Mouse (Mus musculus): Measurements from ENCODE around the gene Ercc2. TPM values are rescaled to one million over a fixed set of nuclear protein-coding genes. Genes with fewer than 3 reads are reported as not detected.

Ercc2 gene
- polyA plus RNA-seq, 1 experiment from 2014 or later, result 12.4 TPM

DNA sequence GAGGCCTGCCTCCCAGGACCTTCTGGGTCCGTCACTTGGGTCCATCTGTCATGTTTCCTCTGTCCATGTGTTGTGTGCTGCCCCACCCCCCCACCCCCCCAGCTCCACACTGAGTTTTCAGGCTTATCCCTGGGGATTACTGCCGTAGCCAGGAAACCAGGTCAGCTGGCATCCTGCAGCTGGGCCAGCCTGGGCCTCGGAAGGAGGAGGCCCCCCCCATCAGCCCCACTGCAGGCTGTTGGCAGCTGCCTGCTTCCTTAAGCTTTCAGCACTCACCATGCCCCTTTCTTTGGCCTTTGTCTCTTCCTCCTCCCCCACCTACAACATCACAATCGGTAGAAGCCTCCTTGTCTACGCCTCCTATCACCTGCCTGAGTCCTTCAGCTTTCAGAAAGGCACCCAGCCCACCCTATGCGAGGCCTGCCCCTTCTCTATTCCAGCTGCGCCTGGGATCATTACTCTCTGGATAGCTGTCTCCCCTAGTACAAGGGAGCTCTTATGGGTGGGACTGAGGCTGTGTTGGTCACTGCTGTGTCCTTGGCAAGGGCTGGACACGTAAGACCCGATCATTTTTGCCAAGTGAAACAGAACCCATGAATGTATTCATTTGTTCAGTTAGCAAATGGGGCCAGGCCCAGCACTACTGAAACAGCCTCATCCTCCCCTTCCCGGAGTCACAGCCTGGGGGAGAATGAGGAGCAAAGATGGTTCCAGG is 7.0 kb downstream of the Ercc2 start:
- no peak overlapping the region for H3K4me2 ChIP-seq (ENCODE audit: low read depth)
- no peak overlapping the region; the same call in 1 of the 2 replicates for H3K9ac ChIP-seq (ENCODE audit: low read length)
- ATAC-seq (ENCODE audit: insufficient read depth, low FRiP score, low TSS enrichment) (no peak), DNase-seq (ENCODE audit: low spot score) (no peak)
- no peaks in the 10 kb centered on the region for H3K9me3 ChIP-seq (ENCODE audit: control insufficient read depth, low read length)
- H3K27ac ChIP-seq (ENCODE audit: low read depth, low read length), result no peak overlapping the region
- H3K4me3 ChIP-seq (ENCODE audit: low read depth, low read length), result no peak overlapping the region
- H3K36me3 ChIP-seq (ENCODE audit: control insufficient read depth, insufficient read depth, low read length), result peaks cover 43% of the 10 kb centered on the region
- H3K27me3 ChIP-seq (ENCODE audit: control insufficient read depth, insufficient read depth, low read length), result no peaks in the 10 kb centered on the region
- no peaks in the 10 kb centered on the region for H3K4me1 ChIP-seq (ENCODE audit: control insufficient read depth, insufficient read depth, low read length)
- 80% methylated on average over 10 of the region's 10 CpGs for WGBS

DNA sequence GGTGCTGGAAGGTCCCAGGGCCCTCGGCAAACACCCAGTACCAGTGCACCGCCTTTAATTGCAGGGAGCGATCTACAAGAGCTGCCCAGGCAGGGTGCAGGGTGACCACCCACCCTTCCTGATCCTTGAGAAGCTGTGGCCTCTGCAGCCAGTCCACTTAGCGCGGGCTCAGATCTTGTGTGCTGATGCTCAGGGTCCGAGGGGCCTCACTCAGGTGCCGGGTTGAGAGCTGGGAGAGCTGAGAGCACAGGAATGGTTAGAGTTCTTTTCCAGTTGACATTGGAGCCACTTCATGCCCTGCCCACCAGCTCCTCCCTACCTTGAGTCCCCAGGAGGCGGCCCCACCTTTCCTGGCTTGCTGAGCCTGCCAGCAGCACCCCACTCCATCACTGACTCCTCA is 12.7 kb downstream of the Ercc2 start:
- H3K4me3 ChIP-seq (ENCODE audit: low read depth, low read length), result no peak overlapping the region
- DNase-seq (ENCODE audit: low spot score) (no peak), ATAC-seq (ENCODE audit: insufficient read depth, low FRiP score, low TSS enrichment) (no peak)
- 88% methylated on average over 8 of the region's 8 CpGs for WGBS
- no peaks in the 10 kb centered on the region for H3K9me3 ChIP-seq (ENCODE audit: control insufficient read depth, low read length)
- H3K27ac ChIP-seq (ENCODE audit: low read depth, low read length), result no peak overlapping the region
- 0 out of 2 replicates have a peak, but pooled peaks cover 2% of the 10 kb centered on the region for H3K4me1 ChIP-seq (ENCODE audit: control insufficient read depth, insufficient read depth, low read length)
- peaks cover 37% of the 10 kb centered on the region for H3K36me3 ChIP-seq (ENCODE audit: control insufficient read depth, insufficient read depth, low read length)
- no peak overlapping the region for H3K4me2 ChIP-seq (ENCODE audit: low read depth)
- no peak overlapping the region for H3K9ac ChIP-seq (ENCODE audit: low read length)
- H3K27me3 ChIP-seq (ENCODE audit: control insufficient read depth, insufficient read depth, low read length), result peaks cover 4% of the 10 kb centered on the region; the same call in 1 of the 2 replicates

DNA sequence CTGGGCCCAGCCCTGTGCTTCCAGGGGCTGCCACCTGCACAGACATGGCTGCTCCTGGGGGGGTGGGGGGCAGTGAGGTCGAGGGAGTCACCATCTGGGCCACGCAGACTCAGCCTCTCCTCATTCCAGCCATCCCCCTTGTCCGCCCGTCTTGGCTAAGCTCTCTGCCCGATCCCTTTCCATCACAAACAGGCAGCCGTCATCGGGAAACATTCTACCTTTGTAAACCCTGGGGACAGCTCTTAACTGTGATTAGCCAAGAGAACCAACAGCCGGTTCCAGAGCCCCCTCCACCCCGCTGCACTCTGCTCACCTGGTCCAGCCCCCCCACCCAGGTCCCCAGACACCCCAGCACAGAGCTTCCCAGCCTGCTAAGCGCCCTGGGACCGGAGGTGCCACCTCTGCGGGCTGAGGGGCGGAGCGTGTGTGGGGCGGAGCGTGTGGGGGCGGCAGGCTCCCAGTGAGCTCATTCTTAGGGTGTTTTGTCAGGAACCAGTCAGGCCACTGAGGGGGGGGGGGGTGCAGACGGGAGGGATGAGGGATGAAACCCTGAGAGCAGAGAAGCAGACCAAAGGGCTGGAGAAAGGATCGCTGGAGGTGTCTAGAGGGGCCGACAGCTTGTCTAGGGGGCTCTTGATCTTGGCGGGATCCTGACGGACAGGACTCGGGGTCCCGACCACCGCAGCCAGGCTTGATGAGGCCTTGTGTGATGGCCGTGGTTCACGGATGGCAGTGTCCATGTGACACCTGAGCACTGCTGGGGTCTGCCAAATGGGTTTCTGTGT is 17.9 kb downstream of the Ercc2 start:
- peaks cover 35% of the 10 kb centered on the region for H3K27me3 ChIP-seq (ENCODE audit: control insufficient read depth, insufficient read depth, low read length)
- peaks cover 6% of the 10 kb centered on the region for H3K36me3 ChIP-seq (ENCODE audit: control insufficient read depth, insufficient read depth, low read length)
- H3K4me2 ChIP-seq (ENCODE audit: low read depth), result peak overlapping the region; percentile 40
- peak overlapping the region; percentile 18; the same call in 1 of the 2 replicates for H3K4me3 ChIP-seq (ENCODE audit: low read depth, low read length)
- H3K4me1 ChIP-seq (ENCODE audit: control insufficient read depth, insufficient read depth, low read length), result peaks cover 12% of the 10 kb centered on the region; the same call in 1 of the 2 replicates
- 5% methylated on average over 27 of the region's 27 CpGs for WGBS
- H3K27ac ChIP-seq (ENCODE audit: low read depth, low read length), result no peak overlapping the region
- peak; percentile 41 for DNase-seq (ENCODE audit: low spot score)
- peak overlapping the region; percentile 22 for H3K9ac ChIP-seq (ENCODE audit: low read length)
- ATAC-seq (ENCODE audit: insufficient read depth, low FRiP score, low TSS enrichment), result no peak
- 0 out of 2 replicates have a peak, but pooled peaks cover 3% of the 10 kb centered on the region for H3K9me3 ChIP-seq (ENCODE audit: control insufficient read depth, low read length)

DNA sequence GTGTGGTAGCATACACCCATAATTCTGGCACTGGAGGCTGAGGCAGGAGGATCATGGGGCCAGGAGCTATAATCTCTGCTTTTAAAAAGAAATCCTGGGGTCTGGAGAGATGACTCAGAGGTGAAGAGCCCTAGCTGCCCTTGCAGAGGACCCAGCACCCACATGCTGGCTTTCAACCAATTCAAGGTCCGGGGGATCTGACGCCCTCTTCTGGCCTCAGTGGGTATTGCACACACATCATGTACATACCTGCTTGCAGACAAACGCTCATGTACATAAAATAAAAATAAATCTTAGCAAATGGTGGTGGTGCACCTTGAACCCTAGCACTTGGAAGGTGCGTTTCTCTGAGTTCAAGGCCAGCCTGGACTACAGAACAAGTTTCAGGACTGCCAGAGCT is 19.1 kb downstream of the Ercc2 start:
- peaks cover 12% of the 10 kb centered on the region; the same call in 1 of the 2 replicates for H3K4me1 ChIP-seq (ENCODE audit: control insufficient read depth, insufficient read depth, low read length)
- no peak overlapping the region for H3K27ac ChIP-seq (ENCODE audit: low read depth, low read length)
- H3K4me3 ChIP-seq (ENCODE audit: low read depth, low read length), result no peak overlapping the region
- 0 out of 2 replicates have a peak, but pooled peaks cover 3% of the 10 kb centered on the region for H3K9me3 ChIP-seq (ENCODE audit: control insufficient read depth, low read length)
- DNase-seq (ENCODE audit: low spot score) (no peak), ATAC-seq (ENCODE audit: insufficient read depth, low FRiP score, low TSS enrichment) (no peak)
- WGBS, result 81% methylated on average over 4 of the region's 4 CpGs
- no peak overlapping the region for H3K9ac ChIP-seq (ENCODE audit: low read length)
- no peak overlapping the region for H3K4me2 ChIP-seq (ENCODE audit: low read depth)
- no peaks in the 10 kb centered on the region for H3K36me3 ChIP-seq (ENCODE audit: control insufficient read depth, insufficient read depth, low read length)
- H3K27me3 ChIP-seq (ENCODE audit: control insufficient read depth, insufficient read depth, low read length), result peaks cover 38% of the 10 kb centered on the region

DNA sequence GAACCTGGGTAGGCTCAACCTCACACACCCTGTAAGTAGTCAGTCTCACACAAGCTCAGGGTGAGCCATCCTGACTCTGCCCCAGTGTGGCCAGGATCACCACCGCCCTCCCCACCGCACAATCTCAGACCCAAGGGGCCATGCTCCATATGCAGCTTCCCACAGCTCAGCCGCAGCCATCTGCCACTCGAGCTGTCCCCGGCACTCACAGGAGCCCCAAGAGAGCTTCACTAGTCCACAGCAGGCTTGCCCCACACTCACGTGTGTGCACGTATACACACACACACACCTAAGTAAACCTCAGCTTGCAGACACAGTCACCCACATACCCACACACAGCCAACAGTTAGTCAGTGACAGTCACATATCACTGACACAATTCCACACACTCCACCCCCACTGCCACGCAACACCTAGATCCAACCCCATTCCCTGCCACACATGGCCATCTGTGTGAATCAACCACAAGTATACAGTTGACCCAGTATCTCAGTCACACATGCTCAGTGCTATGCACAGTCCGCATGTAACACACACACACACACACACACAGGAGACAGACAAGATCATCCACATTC is 20.8 kb downstream of the Ercc2 start:
- DNase-seq (ENCODE audit: low spot score), result no peak

DNA sequence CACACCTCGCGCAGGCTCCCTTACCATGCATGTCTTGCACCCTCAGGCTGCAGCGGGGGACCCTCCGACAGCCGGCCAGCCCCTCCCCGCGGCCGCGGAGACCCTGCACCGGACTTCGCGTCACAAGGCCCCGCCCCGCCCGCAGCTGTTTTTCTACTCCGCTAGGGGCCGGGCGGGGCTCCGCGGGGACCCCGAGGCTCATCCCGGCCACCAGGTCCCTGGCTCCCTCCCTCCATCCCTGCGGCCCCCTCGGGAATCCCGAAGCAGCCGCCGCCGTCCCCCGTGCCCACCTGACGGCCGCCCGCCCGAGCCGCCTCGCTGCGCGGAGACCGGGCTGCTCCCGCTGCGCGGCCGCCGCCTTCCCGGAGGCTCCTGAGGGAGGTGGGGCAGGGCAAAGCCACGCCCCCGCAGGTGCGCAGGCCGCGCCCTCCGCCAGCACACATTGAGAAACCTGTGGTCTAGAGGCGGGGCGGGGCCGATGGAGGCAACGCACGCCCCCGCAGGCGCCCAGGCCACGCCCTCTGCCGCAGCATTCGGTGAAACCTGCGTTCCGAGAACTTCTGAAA is 22.0 kb downstream of the Ercc2 start, which contains the start of gene Klc3:
Gene Klc3 (minus strand): TSS at position 374 of the 566 bp plus-strand sequence.
- no peak for ATAC-seq (ENCODE audit: insufficient read depth, low FRiP score, low TSS enrichment)
- no peaks in the 10 kb centered on the region for H3K36me3 ChIP-seq (ENCODE audit: control insufficient read depth, insufficient read depth, low read length)
- WGBS, result under 1% methylated on average over 58 of the region's 62 CpGs
- H3K9ac ChIP-seq (ENCODE audit: low read length), result peak within 1 kb of the TSS; percentile 45
- H3K4me3 ChIP-seq (ENCODE audit: low read depth, low read length), result peak within 1 kb of the TSS; percentile 52
- 0 out of 2 replicates have a peak, but pooled peaks cover 3% of the 10 kb centered on the region for H3K9me3 ChIP-seq (ENCODE audit: control insufficient read depth, low read length)
- peaks cover 38% of the 10 kb centered on the region for H3K27me3 ChIP-seq (ENCODE audit: control insufficient read depth, insufficient read depth, low read length)
- peak within 1 kb of the TSS; percentile 88 for H3K4me2 ChIP-seq (ENCODE audit: low read depth)
- peak; percentile 40 for DNase-seq (ENCODE audit: low spot score)
- H3K27ac ChIP-seq (ENCODE audit: low read depth, low read length), result no peak within 1 kb of the TSS
- H3K4me1 ChIP-seq (ENCODE audit: control insufficient read depth, insufficient read depth, low read length), result peaks cover 12% of the 10 kb centered on the region; the same call in 1 of the 2 replicates

More for the DNA sequence above, 20.8 kb downstream of the Ercc2 start:
- peaks cover 38% of the 10 kb centered on the region for H3K27me3 ChIP-seq (ENCODE audit: control insufficient read depth, insufficient read depth, low read length)
- H3K4me2 ChIP-seq (ENCODE audit: low read depth), result no peak overlapping the region
- no peak overlapping the region for H3K9ac ChIP-seq (ENCODE audit: low read length)
- H3K27ac ChIP-seq (ENCODE audit: low read depth, low read length), result no peak overlapping the region
- WGBS, result 85% methylated on average over 9 of the region's 9 CpGs
- ATAC-seq (ENCODE audit: insufficient read depth, low FRiP score, low TSS enrichment), result no peak
- no peaks in the 10 kb centered on the region for H3K36me3 ChIP-seq (ENCODE audit: control insufficient read depth, insufficient read depth, low read length)
- no peak overlapping the region for H3K4me3 ChIP-seq (ENCODE audit: low read depth, low read length)
- H3K9me3 ChIP-seq (ENCODE audit: control insufficient read depth, low read length), result 0 out of 2 replicates have a peak, but pooled peaks cover 3% of the 10 kb centered on the region
- H3K4me1 ChIP-seq (ENCODE audit: control insufficient read depth, insufficient read depth, low read length), result peaks cover 12% of the 10 kb centered on the region; the same call in 1 of the 2 replicates

DNA sequence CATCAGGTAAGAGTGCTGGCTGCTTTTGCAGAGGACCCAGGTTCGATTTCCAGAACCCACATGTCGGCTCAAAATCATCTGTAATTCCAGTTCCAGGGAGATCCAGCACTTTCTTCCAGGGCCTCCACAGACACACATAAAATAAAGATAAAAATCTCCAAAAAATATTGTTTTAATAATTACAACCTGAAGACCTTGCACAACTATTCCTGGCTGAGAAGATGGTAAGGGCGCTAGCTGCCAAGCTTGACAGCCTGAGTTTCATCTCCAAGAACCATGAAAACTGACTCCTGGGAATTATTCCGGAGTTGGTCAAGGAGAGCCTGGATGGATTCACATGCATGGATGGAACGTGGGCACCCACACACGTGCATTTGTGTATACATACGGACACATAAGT is 22.7 kb downstream of the Ercc2 start, which contains the start of gene Ckm:
Gene Ckm (plus strand): TSS at position 301 of the 400 bp plus-strand sequence.
- 0 out of 2 replicates have a peak, but pooled peaks cover 3% of the 10 kb centered on the region for H3K9me3 ChIP-seq (ENCODE audit: control insufficient read depth, low read length)
- peaks cover 10% of the 10 kb centered on the region; the same call in 1 of the 2 replicates for H3K4me1 ChIP-seq (ENCODE audit: control insufficient read depth, insufficient read depth, low read length)
- peaks cover 34% of the 10 kb centered on the region for H3K27me3 ChIP-seq (ENCODE audit: control insufficient read depth, insufficient read depth, low read length)
- peak within 1 kb of the TSS; percentile 88 for H3K4me2 ChIP-seq (ENCODE audit: low read depth)
- H3K4me3 ChIP-seq (ENCODE audit: low read depth, low read length), result peak within 1 kb of the TSS; percentile 52
- ATAC-seq (ENCODE audit: insufficient read depth, low FRiP score, low TSS enrichment) (no peak), DNase-seq (ENCODE audit: low spot score) (no peak)
- 55% methylated on average over 7 of the region's 7 CpGs for WGBS
- H3K27ac ChIP-seq (ENCODE audit: low read depth, low read length), result no peak within 1 kb of the TSS
- H3K9ac ChIP-seq (ENCODE audit: low read length), result peak within 1 kb of the TSS; percentile 45
- no peaks in the 10 kb centered on the region for H3K36me3 ChIP-seq (ENCODE audit: control insufficient read depth, insufficient read depth, low read length)

DNA sequence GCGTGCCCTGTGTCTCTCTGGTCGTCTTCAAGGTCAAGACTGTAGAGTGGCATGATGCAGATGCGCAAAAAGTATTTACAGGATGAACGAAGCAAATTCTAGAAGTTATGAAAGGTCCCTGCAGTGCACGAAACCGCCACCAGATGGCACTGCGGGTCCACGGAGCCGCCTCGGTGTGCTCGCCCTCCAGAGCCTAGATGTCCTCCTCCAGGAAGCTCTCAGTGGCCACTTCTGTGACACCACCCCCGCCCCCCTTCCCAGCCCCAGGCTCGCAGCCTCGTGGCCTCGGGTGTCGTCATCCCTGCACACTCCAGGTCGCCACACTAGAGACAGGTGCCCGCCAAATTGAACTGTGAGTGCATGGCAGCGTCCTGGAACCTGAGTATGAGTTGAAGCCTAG is 23.6 kb downstream of the Ercc2 start:
- 2% methylated on average over 19 of the region's 19 CpGs for WGBS
- Histone ChIP-seq H3K4me3 (ENCODE audit: low read depth, low read length) (no peak overlapping the region), H3K27ac (ENCODE audit: low read depth, low read length) (no peak overlapping the region), H3K4me1 (ENCODE audit: control insufficient read depth, insufficient read depth, low read length) (peaks cover 7% of the 10 kb centered on the region; the same call in 1 of the 2 replicates), H3K9me3 (ENCODE audit: control insufficient read depth, low read length) (0 out of 2 replicates have a peak, but pooled peaks cover 3% of the 10 kb centered on the region), H3K4me2 (ENCODE audit: low read depth) (no peak overlapping the region), H3K27me3 (ENCODE audit: control insufficient read depth, insufficient read depth, low read length) (peaks cover 31% of the 10 kb centered on the region), H3K36me3 (ENCODE audit: control insufficient read depth, insufficient read depth, low read length) (no peaks in the 10 kb centered on the region), H3K9ac (ENCODE audit: low read length) (no peak overlapping the region)
- ATAC-seq (ENCODE audit: insufficient read depth, low FRiP score, low TSS enrichment) (peak; percentile 71), DNase-seq (ENCODE audit: low spot score) (peak; percentile 87)

All from neural tube, embryonic 11.5 days (tissue).